Mouse (Mus musculus) heart, postnatal 0 days (tissue): ENCODE results near the gene S1pr2.

ENCODE experiments used
- CTCF ChIP-seq: IDR thresholded peaks from 2 replicates; pipeline ENCODE4 v1.5.1; 2016; ENCODE audit warnings: antibody characterized with exemption, control low read depth, low read depth
- EP300 ChIP-seq: IDR thresholded peaks from 2 replicates; pipeline ENCODE4 v1.6.1; 2016; ENCODE audit warnings: antibody characterized with exemption, low read depth

GRCm38 (mm10) chr9:20971751-20972140 is 4.8 kb downstream of the S1pr2 start:
- TF ChIP-seq EP300 (no peak), CTCF (no peak)
